Mouse (Mus musculus): Measurements from ENCODE around the gene Gbgt1. TPM values are rescaled to one million over a fixed set of nuclear protein-coding genes. Genes with fewer than 3 reads are reported as not detected.
"Not testable (repeated sequence)": the region's sequence is repeated elsewhere in the genome, so short reads cannot be mapped to it uniquely, and the experiment has no call there.

Gene Gbgt1
- polyA plus RNA-seq, 1 experiment from 2014 or later, result 0.13 TPM

DNA sequence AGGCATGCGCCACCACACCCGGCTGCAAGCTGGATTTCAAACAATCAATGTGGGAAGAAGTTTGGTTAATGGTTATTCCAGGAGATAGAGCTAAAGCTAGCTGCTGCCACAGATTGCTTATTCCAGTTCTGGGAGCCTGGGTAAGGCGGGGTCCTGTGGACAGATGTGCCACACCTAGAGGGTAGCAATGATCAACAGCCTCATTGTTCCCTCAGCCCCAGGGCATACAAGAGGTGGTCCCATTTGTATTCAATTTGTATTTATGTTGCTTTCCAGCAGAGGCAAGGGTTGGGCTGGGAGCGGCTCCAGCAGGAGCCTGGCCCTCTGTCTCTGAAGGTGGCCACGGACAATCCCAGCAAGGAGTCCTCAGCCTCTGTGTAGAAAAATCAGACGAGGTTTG is 9.6 kb downstream of the Gbgt1 start:
- Histone ChIP-seq H3K27ac (no peak overlapping the region), H3K4me3 (no peak overlapping the region), H3K36me3 (no peaks in the 10 kb centered on the region), H3K4me1 (no peaks in the 10 kb centered on the region), H3K27me3 (ENCODE audit: insufficient read depth, poor library complexity, severe bottlenecking) (peaks cover 25% of the 10 kb centered on the region; the same call in 1 of the 2 replicates), H3K9me3 (no peaks in the 10 kb centered on the region)
- DNase-seq (ENCODE audit: low spot score), result no peak
- WGBS, result 82% methylated on average over 6 of the region's 6 CpGs

DNA sequence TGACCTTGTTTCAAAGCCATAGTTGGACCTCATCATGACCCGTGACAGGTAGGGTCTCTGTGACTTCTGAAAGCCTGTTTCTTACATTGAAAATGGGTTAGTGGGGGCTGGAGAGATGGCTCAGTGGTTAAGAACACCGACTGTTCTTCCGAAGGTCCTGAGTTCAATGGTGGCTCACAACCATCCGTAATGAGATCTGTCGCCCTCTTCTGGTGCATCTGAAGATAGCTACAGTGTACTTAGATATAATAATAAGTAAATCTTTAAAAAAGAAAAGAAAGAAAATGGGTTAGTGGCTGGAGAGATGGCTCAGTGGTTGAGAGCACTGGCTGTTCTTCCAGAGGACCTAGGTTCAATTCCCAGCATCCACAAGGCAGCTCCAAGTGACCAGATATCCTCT is 14.9 kb downstream of the Gbgt1 start:
- DNase-seq (ENCODE audit: low spot score); H3K27ac ChIP-seq; H3K36me3 ChIP-seq; H3K4me3 ChIP-seq; H3K9me3 ChIP-seq: not testable (repeated sequence)
- WGBS, result 40% methylated on average over 5 of the region's 5 CpGs
- Histone ChIP-seq H3K27me3 (ENCODE audit: insufficient read depth, poor library complexity, severe bottlenecking) (peaks cover 39% of the 10 kb centered on the region), H3K4me1 (peaks cover 12% of the 10 kb centered on the region)

DNA sequence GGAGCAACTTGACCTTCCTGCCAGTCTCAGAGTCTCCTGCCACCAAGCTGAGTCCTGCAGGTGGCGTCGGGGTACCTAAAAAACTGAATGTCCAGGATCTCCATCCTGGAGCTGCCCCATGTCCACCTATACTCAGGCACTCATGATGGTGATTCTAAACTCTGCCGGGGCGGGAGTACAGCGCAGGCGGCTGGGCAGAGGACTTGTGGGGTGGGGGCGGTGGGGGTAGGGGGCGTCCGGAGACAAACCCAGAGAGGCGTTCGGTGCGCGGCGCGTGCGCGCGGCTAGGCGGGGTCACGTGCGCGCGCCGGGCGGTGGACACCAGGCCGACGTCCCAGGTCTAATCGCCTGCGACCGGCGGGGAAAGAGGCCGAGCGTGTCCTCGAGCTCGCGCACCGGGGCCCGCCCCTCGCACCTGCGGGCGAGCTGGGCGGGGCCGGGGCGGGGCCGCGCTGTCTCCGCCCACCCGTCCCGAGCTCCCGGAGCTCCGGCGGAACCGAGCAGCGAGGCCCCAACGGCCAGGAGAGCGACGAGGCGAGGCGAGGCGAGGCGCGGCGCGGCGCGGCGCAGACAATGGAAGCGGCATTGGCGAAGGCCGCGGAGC is 16.2 kb downstream of the Gbgt1 start, which contains the start of gene Ralgds:
Gene Ralgds (plus strand): TSS at position 328 of the 604 bp plus-strand sequence.
- Histone ChIP-seq H3K4me3 (peak within 1 kb of the TSS; percentile 75), H3K27ac (peak within 1 kb of the TSS; percentile 85), H3K36me3 (no peaks in the 10 kb centered on the region), H3K9me3 (no peaks in the 10 kb centered on the region), H3K27me3 (ENCODE audit: insufficient read depth, poor library complexity, severe bottlenecking) (peaks cover 39% of the 10 kb centered on the region), H3K4me1 (peaks cover 20% of the 10 kb centered on the region)
- WGBS, result under 1% methylated on average over 71 of the region's 71 CpGs
- DNase-seq (ENCODE audit: low spot score), result no peak

DNA sequence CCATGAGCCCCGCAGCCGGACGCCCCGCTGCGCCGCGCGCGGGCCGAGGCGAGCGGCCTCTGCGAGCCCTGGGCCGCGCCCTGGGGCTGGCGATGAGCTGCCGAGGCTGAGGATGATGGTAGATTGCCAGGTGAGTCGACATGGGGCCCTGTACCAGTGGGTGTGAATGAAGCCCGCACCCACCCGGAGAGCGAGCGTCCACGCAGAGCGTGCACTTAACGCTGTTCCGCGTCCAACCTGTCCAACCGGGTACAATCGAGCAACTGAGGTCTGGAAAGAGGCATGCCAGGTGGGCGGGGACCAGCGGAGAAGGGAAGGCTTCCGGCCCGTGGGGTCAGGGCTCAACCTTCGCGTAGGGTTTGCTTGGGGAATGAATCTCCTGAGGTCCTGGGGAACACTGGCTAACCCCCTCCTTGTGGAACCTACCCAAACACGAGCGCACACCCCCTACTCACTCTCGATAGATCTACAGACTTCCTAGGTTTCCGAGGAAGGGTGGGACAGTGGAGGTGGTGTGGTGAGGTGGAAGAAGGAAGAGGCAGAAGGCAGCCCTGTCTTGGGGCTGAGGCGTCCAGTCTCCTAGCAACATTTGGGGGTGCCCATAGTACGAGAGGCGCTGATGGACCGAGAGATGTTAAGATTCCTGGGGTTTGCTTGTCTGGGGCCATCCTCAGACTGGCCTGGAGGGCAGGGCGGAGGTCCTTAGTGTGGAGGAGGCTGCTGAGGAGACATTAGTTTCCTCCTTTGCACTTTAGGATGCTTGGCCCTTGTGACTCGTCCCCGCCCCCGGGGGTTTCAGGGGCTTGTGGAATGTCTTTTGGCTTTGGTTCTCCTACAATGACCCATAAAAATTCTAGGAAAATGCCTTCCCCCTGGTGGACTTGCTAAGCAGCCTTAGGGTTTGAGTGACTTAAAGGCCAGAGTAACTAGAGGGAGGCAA is 17.0 kb downstream of the Gbgt1 start:
- WGBS, result 7% methylated on average over 47 of the region's 47 CpGs
- peak; percentile 81 for DNase-seq (ENCODE audit: low spot score)
- H3K9me3 ChIP-seq, result no peaks in the 10 kb centered on the region
- peaks cover 20% of the 10 kb centered on the region for H3K4me1 ChIP-seq
- peak overlapping the region; percentile 85 for H3K27ac ChIP-seq
- H3K36me3 ChIP-seq, result no peaks in the 10 kb centered on the region
- peaks cover 39% of the 10 kb centered on the region for H3K27me3 ChIP-seq (ENCODE audit: insufficient read depth, poor library complexity, severe bottlenecking)
- peak overlapping the region; percentile 75 for H3K4me3 ChIP-seq

DNA sequence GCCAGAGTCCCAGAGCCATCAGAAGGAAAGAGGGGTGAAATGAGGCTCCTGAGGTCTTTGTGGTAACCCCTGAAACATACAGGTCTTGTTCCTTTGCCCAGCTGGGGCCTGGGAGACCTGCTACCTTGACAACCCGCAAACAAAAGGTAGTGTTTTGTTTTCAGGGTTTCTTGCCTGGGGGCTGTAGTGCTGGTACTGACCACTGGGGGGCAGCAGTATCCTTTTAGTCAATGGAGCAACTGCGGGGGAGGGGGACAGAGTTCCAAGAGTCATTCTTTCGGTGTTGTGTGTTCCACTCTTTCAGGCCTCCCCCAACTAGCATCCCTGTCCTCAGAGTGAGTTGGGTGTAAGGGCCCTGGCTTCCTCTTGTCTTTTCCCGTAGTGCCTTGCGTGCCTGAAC is 17.8 kb downstream of the Gbgt1 start:
- Histone ChIP-seq H3K9me3 (no peaks in the 10 kb centered on the region), H3K4me3 (peak overlapping the region; percentile 22; the same call in 1 of the 2 replicates), H3K36me3 (no peaks in the 10 kb centered on the region), H3K27ac (0 out of 2 replicates have a peak overlapping the region, but pooled peaks have one; percentile 23), H3K4me1 (peaks cover 22% of the 10 kb centered on the region), H3K27me3 (ENCODE audit: insufficient read depth, poor library complexity, severe bottlenecking) (peaks cover 39% of the 10 kb centered on the region)
- DNase-seq (ENCODE audit: low spot score), result peak; percentile 89
- 14% methylated on average over 5 of the region's 5 CpGs for WGBS

DNA sequence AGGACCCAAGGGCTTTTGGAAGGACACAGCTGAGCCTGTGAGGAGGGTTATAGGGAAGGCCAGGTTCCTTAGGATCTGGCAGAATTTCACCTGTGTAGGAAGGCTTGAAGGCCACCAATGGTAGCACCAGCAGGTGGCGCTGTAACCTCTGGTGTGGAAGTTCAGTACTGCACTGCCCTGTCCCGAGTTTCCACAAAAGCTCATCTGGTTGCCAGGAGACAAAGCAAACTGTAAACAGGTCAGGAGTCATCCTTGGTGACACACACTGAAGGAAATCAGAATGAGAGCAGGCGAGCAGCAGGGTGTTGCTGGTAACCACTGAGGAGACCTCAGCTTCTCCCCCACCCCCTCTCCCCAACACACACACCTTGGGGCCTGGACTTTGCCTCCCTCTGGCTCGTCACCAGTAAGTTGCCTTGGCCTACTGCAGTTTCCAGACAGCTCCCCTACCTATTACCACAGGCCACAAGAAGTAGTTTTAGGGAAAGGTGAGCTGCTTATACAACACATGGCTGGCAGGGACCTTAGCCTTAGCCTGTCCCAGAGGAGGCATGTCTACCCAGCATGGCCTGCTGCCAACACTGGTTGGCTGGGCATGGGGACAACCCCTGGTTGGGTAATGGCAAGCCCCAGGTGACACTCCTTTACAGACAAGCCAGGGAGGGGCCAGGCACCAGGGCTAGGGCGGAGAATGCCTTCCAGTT is 20.7 kb downstream of the Gbgt1 start:
- no peaks in the 10 kb centered on the region for H3K36me3 ChIP-seq
- peak overlapping the region; percentile 43; the same call in 1 of the 2 replicates for H3K27ac ChIP-seq
- 31% methylated on average over 5 of the region's 5 CpGs for WGBS
- DNase-seq (ENCODE audit: low spot score), result peak; percentile 90
- H3K27me3 ChIP-seq (ENCODE audit: insufficient read depth, poor library complexity, severe bottlenecking), result peaks cover 15% of the 10 kb centered on the region
- no peak overlapping the region for H3K4me3 ChIP-seq
- no peaks in the 10 kb centered on the region for H3K9me3 ChIP-seq
- peaks cover 28% of the 10 kb centered on the region for H3K4me1 ChIP-seq

DNA sequence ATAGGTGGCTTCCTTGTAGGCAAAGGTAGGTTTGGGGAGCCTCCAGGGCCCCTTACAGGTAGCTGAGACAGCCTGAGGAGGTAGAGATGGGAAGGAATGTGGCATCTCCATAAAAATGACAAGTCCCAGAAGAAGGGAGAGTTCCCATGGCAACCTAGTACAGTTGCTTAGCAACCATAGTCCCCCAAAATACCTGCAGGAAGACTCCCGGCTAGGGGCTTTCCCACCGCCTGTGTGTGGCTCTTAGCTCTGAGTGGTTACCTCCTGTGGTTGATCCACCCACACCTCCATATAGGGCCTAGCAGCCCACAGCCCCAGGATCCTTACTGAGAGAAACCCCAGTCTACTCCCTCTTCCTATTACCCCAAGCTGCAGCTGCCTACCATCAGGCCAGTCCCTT is 21.5 kb downstream of the Gbgt1 start:
- Histone ChIP-seq H3K27ac (no peak overlapping the region), H3K4me3 (no peak overlapping the region), H3K9me3 (no peaks in the 10 kb centered on the region), H3K4me1 (peaks cover 28% of the 10 kb centered on the region), H3K36me3 (no peaks in the 10 kb centered on the region), H3K27me3 (ENCODE audit: insufficient read depth, poor library complexity, severe bottlenecking) (peaks cover 7% of the 10 kb centered on the region; the same call in 1 of the 2 replicates)
- DNase-seq (ENCODE audit: low spot score), result no peak
- WGBS, result 45% methylated on average over 2 of the region's 2 CpGs

DNA sequence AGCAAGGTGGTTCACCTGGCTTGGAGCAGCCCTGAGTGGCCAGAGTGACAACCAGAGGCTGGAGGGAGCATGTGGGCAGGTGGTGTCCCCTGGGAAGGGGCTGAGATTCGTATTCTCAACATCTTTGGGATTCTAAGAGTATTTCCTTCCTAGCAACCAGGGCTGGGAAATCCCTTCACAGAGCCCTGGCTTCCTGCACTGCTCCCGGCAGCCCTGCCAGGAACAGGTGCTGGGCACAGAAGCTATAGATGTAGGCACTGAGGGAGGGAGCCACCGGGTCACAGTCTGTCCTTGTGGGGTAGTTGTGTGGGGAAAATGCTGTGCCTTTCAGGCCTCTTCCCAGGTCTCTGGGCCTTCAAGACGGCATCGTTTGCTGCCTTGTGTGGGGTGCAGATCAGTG is 23.9 kb downstream of the Gbgt1 start:
- peaks cover 33% of the 10 kb centered on the region for H3K4me1 ChIP-seq
- H3K27me3 ChIP-seq (ENCODE audit: insufficient read depth, poor library complexity, severe bottlenecking), result no peaks in the 10 kb centered on the region
- H3K4me3 ChIP-seq, result no peak overlapping the region
- no peak overlapping the region for H3K27ac ChIP-seq
- H3K36me3 ChIP-seq, result no peaks in the 10 kb centered on the region
- H3K9me3 ChIP-seq, result no peaks in the 10 kb centered on the region
- no peak for DNase-seq (ENCODE audit: low spot score)
- WGBS, result 75% methylated on average over 5 of the region's 5 CpGs

DNA sequence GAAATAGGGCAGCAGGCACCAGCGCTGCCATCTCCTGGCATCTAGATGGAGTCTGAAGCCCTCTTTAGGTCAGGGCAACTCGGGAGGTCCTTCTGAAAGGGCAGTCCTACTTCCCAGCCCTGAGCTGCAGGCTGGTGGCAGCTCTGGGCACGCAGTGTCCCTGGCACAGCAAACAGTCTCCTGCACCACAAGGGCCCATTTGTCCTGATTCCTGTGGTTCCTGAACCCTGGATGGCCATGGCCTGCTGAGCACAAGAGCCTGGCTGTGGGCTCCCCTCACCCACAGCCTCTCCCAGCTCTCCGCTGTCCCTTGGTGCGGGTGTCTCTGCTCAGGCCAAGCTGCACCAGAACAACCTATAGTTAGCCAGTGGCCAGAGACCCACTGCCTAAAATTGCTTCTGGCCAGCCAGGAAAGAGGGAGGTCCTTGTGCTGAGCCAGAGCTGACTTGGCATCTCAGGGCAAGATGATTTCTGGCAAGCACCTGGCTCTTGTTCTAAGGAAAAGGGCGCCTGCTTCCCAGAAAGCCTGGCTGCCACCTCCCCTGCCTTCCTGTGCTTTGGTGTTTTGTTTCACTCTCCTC is 25.0 kb downstream of the Gbgt1 start:
- no peaks in the 10 kb centered on the region for H3K36me3 ChIP-seq
- no peak overlapping the region for H3K27ac ChIP-seq
- no peak overlapping the region for H3K4me3 ChIP-seq
- no peaks in the 10 kb centered on the region for H3K9me3 ChIP-seq
- 75% methylated on average over 6 of the region's 6 CpGs for WGBS
- no peak for DNase-seq (ENCODE audit: low spot score)
- no peaks in the 10 kb centered on the region for H3K27me3 ChIP-seq (ENCODE audit: insufficient read depth, poor library complexity, severe bottlenecking)
- peaks cover 44% of the 10 kb centered on the region for H3K4me1 ChIP-seq

DNA sequence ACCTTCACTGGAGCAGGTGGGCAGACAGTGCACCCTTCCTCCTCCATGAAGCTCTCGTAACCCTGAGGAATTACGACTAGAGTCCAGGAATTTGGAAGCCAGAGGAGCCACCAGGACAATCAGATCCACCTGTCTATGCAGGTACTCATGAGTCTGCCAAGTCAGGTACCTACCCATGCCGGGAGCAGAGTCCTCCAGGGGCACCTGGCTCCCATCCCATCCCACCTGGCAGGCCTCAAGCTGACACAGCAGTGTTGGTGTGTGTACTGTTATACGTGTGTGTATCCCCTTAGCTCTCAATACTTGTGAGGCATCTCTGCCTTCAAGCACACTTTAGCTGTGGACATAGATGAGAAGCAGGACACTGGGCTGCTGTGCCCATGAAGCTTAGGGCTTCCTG is 25.5 kb downstream of the Gbgt1 start:
- H3K9me3 ChIP-seq, result no peaks in the 10 kb centered on the region
- no peak for DNase-seq (ENCODE audit: low spot score)
- H3K4me3 ChIP-seq, result no peak overlapping the region
- no peaks in the 10 kb centered on the region for H3K36me3 ChIP-seq
- 77% methylated on average over 4 of the region's 4 CpGs for WGBS
- H3K4me1 ChIP-seq, result peaks cover 44% of the 10 kb centered on the region
- H3K27me3 ChIP-seq (ENCODE audit: insufficient read depth, poor library complexity, severe bottlenecking), result no peaks in the 10 kb centered on the region
- H3K27ac ChIP-seq, result no peak overlapping the region

DNA sequence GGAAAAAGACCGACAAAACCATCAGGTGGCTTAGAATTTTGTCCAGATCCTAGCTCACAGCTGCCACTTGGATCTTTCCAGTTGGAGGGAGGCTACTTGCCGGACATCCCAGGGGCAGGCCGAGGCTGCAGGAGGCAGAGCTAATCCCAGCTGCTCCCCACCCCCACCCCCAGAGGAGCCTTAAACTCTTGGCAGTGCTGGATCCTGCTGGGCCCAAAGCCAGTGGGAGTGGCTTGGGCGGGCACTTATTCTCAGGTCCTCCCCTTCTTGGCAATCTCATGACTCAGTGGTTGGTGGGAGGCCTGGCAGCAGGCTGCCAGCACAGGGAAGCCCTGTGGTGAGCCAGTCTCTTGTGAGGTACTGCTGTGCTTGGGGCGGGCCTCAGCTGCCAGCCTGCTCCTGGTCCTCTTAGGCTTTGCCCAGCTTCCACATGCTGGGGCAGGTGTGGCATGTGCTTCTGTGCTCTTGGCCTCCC is 27.0 kb downstream of the Gbgt1 start:
- peak; percentile 86 for DNase-seq (ENCODE audit: low spot score)
- H3K4me3 ChIP-seq, result no peak overlapping the region
- H3K36me3 ChIP-seq, result no peaks in the 10 kb centered on the region
- peak overlapping the region; percentile 63 for H3K27ac ChIP-seq
- peaks cover 42% of the 10 kb centered on the region for H3K4me1 ChIP-seq
- no peaks in the 10 kb centered on the region for H3K9me3 ChIP-seq
- 16% methylated on average over 5 of the region's 5 CpGs for WGBS
- H3K27me3 ChIP-seq (ENCODE audit: insufficient read depth, poor library complexity, severe bottlenecking), result no peaks in the 10 kb centered on the region

DNA sequence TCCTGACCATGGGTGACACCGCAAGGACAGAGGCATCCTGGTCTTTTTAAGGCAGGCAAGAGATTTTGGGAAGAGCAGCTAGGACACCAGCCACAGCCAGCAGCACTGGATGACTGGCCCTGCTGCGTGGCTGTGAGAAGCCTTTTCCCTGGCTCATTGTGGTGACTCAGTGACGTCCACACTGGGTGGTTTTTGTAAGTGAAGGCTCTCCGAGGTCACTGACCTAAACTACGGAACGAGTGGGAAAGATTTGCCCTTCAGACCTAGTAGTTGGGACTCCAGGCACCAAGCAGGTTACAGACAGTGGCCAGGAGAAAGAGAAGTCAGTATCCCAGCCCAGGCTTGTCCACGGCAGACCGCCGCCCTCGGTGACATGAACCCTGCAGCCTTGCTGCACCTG is 27.7 kb downstream of the Gbgt1 start:
- H3K4me1 ChIP-seq, result peaks cover 42% of the 10 kb centered on the region
- 84% methylated on average over 10 of the region's 10 CpGs for WGBS
- H3K4me3 ChIP-seq, result no peak overlapping the region
- no peaks in the 10 kb centered on the region for H3K36me3 ChIP-seq
- H3K27ac ChIP-seq, result no peak overlapping the region
- no peaks in the 10 kb centered on the region for H3K9me3 ChIP-seq
- no peaks in the 10 kb centered on the region for H3K27me3 ChIP-seq (ENCODE audit: insufficient read depth, poor library complexity, severe bottlenecking)
- no peak for DNase-seq (ENCODE audit: low spot score)
